Mouse (Mus musculus): ENCODE measurements around the gene Yy1. TPM values are rescaled to one million over a fixed set of nuclear protein-coding genes. Genes with fewer than 3 reads are reported as not detected.
"Not testable (repeated sequence)": the region's sequence is repeated elsewhere in the genome, so short reads cannot be mapped to it uniquely, and the experiment has no call there.

The Yy1 gene
- total RNA-seq, 2 experiments from 2014 or later = 54.0 to 69.7 TPM

DNA sequence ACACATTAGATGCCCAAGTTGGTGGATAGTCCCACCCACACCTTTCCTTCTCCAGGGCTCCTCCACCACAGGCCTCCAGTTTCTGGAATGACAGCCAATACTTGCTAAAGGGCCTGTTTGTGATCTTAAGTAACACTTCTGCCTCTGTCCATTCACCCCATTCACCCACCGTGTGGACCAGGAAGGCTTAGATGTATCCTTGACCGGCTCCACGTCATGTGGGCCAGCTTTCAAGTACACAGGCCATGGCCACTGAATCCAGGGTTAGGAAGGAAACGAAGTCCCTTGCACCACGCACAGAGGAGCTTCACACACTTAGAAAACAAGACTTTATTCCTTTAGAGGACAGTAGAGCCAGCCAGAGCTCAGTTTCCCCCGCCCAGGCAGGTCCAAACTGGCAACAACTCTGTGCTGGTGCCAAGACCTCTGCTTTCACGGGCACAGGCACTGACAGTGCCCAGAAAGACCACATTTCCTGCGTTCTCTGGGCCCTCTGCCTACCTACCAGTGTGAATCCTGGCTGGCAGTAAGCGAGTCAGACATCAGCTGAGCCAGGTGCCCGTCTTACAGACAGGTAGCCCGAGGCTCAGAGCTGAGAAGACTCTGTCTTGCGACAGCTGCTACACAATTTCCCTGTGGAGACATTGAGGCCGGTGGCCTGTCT, 32.9 kb downstream of the Yy1 start:
- ATAC-seq (replicated peaks; ENCODE audit: poor library complexity, severe bottlenecking) = no peak

DNA sequence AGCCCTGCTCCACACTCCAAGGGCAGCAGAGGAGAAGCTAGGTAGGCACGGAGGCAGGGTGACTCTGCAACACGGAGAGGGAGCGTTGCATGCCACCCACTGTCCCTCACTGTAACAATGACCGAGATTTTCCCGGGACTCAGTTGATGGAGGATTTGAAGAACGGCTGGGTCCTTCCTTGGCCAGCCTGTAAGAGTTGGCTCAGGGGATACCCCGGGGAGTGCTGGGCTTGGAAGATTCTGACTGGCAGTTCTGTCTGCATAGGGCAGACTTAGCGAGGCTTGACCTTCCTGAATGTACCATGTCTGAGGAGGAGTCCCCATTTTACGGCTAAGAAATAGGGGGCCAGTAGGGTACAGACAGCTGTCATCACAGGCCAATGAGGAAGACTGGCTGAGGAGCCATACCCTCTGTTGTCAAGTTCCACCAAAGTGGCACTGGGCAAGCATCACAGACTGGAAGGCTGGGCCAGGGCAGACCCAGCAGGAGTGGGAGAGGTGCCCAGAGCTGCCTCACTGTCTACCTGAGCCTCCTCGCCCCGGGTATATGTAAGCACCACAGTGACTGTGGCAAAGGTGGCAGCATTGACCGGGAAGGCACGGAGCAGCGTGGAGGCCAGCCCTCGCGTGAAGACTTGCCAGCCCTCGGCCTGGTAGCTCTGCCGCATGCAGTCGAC, 33.6 kb downstream of the Yy1 start:
- ATAC-seq (replicated peaks; ENCODE audit: poor library complexity, severe bottlenecking) = no peak

DNA sequence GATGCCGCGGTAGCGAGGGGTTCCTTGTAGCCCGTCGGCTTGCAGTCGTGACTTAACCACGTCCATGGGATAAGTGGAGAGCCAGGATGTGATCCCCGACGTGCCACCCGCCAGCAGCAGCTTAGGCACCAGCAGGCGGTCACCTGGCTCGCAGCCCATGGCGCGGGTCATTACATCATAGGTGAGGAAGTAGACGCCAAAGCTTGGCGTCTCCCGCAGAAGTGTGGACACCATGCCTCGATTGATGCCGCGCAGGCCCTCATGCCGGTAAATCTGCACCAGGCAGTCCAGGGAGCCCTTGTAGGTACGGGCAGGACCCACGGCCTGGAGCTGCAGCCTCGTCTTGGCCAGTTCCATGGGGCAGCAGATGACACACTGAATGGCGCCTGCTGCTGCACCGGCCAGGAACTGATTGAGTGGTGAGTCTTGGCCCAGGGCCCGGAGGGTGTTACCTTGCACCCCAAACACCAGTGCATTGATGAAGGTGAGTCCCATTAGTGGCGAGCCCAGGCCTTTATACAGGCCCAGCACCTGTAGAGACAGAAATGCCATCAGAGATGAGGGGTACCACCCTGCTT, 34.3 kb downstream of the Yy1 start:
- ATAC-seq (replicated peaks; ENCODE audit: poor library complexity, severe bottlenecking) = no peak

DNA sequence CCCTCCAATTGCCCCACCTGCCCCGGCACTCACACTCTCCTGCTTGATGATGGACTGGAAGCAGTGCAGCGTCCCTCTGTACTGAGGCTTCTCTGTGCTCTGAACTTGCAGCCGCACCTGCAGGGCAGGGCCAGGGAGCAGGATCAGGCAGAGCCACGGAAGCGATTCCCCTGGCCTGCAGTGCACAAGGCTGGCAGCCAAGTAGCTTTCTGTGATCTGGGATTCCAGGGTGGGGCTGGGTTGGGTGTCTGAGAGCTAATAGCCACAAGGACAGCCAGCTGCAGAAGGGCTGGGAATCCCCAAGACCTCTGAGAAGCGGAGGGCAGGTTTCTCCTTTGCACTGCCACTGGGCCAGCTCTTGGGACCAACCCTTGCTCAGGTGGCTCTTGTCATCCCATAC, 34.9 kb downstream of the Yy1 start:
- no peak for ATAC-seq (replicated peaks; ENCODE audit: poor library complexity, severe bottlenecking)

DNA sequence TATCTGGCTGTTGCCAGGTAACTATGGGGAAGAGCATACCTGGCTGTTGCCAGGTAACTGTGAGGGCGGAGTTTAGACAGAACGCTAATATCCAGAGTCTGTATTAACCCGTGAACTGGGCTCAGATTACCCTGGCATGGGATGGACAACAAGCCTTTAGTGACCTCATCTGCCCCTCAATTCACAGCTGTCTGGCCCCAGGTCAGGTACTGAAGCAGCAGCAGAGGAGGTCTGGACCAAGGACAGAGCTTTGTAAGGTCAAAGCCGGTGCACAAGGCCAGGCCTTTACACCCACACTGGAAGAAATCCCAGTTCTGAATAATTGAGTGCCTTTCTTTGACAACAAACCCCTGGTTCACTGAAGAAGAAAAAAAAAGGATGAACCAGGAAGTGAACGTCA, 36.9 kb downstream of the Yy1 start:
- ATAC-seq (replicated peaks; ENCODE audit: poor library complexity, severe bottlenecking) = no peak

DNA sequence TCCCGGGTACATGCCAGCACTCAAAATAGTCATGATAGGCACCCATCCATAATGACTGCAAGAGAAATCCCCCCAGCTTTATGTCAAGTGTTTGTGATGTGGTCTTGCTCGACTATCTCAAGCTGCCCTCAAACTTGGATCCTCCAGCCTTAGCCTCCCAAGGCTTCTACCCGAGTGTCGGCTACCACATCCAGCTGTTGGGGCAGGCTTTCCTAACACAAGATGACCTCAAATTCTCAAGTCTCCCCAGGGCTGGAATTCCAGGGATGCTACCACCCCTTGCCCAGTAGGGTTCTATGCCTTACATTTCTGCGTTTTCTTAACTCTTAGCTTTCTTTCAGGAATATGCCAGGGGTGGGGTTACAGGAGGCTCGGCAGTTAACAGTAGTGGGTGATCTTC, 37.6 kb downstream of the Yy1 start:
- no peak for ATAC-seq (replicated peaks; ENCODE audit: poor library complexity, severe bottlenecking)

DNA sequence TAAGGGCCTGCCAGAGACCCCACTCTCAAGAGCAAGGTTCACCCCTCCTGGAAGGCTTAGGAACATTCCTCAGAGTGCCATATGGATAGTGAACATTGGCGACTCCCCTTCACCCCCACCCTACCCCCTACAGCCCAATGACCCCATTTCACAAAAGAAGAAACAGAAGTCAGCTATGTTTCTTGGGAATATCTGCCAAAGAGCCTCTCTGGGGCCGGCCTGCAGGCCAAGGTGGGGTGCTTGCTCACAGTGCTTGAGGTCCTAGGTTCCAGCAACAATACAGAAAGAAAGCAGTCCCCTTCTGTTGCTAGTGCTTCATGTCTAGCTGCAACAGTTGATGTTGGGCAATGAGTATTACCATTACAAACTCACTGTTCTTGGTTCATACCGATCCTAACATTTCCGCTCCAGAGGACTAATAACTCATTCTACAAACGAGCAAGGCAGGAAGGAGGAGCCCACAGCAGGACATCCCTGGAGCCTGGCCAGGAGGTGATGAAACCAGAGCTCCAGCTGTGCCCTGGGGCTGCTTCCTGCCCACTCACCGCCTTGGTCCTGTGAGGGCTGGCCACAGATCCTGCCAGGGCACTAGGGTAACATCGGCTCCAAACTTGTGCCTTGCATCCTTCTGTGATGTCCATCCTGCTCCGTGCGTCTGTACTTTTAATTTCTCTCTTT, 39.3 kb downstream of the Yy1 start:
- ATAC-seq (replicated peaks; ENCODE audit: poor library complexity, severe bottlenecking) = peak; percentile 68

DNA sequence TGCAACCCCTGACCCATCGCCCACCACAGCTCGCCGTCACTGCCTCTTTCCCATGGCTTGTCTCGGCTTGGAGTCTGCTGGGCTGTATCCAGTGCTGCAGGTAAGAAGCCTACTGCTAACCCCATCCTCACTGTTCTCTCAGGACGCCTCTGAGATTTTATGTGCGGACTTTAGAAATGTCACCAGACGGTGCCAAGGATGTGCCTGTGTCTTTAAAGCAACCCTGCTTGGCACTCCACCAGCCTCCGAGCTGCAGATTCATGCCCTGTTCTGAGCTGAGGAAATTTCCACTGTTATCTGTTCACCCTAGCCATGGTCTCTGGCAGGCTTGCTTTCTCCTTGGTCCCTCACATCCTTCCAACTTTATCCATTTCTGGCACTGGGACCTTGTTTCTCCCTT, 40.1 kb downstream of the Yy1 start:
- ATAC-seq (replicated peaks; ENCODE audit: poor library complexity, severe bottlenecking) = no peak

DNA sequence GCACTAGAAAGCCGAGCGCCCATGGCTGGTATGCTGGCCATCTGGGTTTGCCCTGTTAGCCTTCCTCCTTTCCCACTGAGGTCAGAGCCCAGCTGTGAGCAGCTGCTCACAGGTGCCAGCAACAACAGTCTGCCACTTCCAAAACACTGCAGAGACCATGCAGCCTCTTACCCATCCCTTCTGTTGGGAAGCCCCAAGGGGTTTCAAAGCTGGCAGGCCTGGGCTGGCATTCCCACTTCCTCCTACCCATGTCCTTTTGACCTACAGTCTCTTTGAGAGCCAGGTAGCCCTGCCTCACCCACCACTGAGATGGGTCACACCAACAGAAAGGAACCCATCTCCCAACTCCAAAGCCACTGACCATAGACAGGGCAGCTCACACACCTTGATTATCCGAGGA, 40.6 kb downstream of the Yy1 start:
- no peak for ATAC-seq (replicated peaks; ENCODE audit: poor library complexity, severe bottlenecking)

DNA sequence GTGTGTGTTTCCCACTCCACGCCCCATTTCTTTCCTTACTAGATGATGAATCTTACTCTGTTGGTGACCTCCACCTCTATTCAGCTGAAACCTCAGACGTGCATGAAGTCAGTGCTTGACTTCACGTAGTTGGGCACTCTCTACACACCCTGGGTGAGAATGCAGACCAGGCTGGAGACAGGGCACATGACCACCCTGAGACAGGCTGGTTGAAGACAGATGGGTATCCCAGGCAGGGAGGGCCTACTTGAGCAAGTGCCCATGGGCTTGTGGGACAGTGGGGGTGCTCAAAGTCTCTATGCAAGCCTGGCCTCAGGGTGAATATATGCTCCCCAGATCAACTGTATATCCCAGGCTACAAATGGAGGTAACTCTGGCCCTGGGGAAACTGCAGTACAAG, 41.6 kb downstream of the Yy1 start:
- no peak for ATAC-seq (replicated peaks; ENCODE audit: poor library complexity, severe bottlenecking)

DNA sequence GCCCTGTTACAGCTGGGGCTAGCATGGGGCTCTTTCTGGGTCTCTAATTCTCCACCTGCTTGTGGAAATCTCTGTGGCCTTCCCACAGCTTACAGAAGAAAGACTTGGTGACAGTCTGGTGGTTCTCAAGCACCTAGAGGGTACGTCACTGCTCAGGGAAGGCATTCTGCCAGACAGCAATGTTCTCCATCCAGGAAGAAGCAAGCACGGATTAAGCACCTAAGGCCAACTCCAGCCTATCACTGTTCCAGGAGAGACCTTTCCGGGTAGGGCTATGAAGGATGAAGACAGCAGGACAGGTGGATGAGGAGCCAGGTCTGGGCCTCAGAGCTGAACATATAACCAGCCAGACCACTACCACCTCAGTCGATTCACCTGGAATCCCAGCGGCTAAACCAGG, 42.0 kb downstream of the Yy1 start:
- ATAC-seq (replicated peaks; ENCODE audit: poor library complexity, severe bottlenecking) = no peak

DNA sequence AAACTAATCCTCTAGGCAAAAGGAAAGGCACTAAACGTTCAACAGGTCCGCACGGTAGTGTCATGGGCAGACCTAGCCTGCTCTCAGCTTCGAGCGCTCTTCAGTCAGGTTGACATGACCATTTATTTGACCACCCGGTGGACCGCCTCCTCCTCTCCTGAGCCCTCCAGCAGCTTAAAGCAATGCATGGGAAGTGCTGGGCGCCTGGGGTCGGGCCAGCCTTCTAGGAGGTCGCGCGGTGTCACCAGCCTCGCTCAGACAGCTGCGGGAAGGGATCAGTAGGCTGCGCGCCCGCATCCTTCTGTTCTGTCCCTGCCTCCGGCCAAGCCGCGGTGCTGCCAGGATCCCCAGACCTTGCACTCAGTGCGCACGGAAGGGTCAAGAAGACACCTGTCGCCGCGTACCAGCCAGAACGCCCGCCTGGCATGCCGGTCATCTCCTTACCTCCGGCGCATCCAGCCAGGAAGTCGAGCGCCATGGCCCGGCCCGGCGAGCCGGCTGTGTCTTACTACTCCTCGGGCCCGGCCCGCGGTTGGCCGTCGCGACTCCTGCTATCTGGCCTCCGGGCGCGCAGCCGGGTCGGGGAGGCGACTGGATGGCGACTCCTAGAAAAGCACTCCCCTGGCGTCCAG, 42.6 kb downstream of the Yy1 start:
- ATAC-seq (replicated peaks; ENCODE audit: poor library complexity, severe bottlenecking) = no peak

DNA sequence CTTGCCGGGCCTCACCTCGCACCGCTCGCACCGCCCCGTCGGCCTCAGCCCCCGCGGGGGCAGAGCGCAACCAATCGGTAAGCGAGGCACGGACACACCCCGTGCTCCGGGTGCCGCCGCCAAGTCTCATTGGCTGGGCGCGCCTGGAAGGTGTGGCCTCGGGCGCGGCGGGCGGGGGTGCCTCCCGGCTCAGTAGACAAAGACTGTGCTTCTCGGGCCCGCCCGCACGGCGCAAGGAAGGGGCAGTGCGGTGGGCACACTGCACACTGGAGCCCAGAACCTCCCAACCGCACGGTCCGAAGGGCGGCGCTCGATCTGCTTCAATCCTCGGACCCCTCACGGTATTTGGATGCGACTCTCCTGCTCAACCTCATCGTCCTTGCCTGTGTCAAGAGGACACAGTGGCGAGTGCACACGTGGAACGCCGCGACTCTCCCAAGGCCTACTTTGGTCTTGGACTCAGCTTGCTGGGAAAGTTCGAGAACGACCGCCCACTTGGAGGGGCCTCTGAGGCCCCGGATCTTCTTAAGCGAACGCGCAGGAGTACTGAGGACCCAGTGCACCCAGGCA, 43.2 kb downstream of the Yy1 start, which contains the start of the genes Slc25a29 and Slc25a47:
Gene Slc25a29, minus strand, starts transcription at position 44 of the 570 bp plus-strand sequence.
Gene Slc25a47, plus strand, starts transcription at position 207 of the 570 bp plus-strand sequence.
- ATAC-seq (replicated peaks; ENCODE audit: poor library complexity, severe bottlenecking) = peak; percentile 76

DNA sequence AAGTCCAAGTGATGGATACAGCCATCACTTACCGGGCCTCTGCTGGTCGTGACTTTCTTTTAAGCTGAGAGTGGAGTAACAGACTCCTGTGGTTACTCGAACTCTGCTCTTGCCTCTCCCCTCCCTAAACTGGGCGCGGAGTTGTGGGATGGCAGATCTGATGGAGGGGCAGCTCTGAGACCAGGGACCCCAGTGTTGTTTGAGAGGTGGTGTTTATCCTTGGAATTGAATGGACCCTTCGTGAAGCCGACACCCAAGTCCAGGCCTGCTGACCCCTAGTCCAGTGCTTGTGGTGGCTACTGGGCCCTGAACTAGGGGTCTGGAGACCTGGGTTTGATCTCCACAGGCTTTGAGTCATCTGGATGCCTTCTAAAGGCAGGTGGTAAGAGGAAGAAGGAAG, 43.9 kb downstream of the Yy1 start:
- ATAC-seq (replicated peaks; ENCODE audit: poor library complexity, severe bottlenecking) = no peak

DNA sequence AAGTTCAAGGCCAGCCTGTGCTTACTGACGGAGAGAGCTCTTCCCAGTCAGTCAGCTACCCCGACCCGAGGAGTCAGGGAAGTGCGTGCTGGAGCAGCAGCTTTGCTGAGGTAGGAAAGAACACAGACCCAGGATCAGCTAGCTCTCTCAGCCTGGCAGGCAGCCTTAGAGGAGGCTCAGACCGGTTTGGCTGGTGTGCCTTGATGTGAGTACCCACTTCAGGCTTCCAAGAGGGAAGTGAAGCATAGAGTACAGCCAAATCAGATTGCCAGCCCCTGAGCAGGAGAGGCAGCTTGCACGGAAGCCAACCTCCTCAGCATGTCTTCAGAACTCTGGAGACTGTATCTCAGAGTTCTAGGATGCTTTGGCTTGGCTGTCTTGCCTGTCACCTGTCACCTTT, 48.4 kb downstream of the Yy1 start:
- ATAC-seq (replicated peaks; ENCODE audit: poor library complexity, severe bottlenecking) = no peak

DNA sequence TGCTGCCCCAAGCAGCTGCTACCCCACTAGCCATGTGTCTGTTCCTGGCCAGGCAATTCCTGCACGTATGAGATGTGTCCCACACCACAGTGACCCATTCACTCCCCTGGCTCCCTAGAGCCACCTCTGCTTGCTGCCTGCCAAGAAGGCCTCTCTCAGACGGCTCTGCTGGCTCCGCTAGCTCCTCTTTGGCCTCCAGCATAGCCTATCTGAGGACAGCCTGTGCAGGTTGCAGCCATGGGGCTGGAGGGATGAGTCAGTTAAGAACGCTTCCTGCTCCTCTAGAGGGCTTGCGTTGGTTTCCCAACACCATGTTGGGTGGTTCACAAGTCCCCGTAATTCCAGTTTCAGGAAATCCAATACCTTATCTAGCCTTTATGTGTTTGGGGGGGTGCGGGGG, 49.9 kb downstream of the Yy1 start:
- peak; percentile 60 for ATAC-seq (replicated peaks; ENCODE audit: poor library complexity, severe bottlenecking)

DNA sequence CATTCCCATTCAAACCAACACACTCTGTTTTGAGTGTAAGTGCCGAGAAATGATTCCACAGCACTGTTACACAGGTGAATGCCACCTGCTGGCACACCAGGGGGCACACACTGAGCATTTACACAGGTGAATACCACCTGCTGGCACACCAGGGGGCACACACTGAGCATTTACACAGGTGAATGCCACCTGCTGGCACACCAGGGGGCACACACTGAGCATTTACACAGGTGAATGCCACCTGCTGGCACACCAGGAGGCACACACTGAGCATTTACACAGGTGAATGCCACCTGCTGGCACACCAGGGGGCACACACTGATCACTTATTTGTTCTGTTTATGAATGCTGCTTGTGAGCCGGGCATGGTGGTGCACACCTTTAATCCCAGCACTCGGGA, 55.3 kb downstream of the Yy1 start:
- ATAC-seq (replicated peaks; ENCODE audit: poor library complexity, severe bottlenecking) = not testable (repeated sequence)

DNA sequence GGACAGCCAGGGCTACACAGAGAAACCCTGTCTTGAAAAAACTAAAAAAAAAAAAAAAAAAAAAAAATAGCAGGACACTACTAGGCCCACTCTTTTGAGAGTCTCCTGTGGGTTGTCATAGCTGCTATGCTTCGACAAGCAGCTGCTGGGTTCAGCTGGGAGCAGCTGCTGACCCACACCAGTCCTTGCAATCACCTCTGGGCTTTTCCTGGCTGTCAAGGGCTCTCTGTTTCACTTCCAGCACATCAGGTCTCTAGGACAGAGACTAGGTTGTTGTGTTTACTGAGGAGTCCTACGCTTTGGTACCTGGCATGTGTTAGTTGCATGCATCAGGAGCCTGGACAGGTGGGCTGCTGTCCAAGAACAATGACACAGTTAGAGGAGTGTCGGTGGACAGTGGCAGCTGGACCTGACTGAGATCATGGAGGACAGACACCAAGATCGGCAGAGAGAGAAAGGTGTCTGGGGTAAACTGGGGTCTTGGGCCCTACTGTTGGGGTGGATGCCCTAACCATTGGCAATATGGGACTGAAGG, 56.8 kb downstream of the Yy1 start:
- ATAC-seq (replicated peaks; ENCODE audit: poor library complexity, severe bottlenecking) = no peak

DNA sequence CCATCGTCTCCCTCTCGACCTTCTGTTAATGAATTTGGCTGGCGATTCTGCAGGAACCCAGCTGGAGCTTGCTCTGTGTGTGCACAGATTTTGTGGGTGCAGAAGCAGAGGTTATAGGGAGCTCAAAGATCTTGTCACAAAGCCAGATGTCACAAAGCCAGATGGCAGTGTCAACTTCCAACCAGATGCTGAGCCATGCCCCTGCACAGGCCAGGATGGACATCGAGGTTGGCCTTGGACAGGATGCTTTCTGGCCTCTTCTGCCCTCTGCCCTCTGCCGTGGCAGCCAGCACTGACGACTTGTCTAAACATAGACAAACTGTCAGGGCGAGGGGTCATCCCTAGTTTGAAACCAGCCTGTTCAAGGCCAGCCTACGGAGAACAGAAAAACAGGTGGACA, 57.4 kb downstream of the Yy1 start:
- no peak for ATAC-seq (replicated peaks; ENCODE audit: poor library complexity, severe bottlenecking)

DNA sequence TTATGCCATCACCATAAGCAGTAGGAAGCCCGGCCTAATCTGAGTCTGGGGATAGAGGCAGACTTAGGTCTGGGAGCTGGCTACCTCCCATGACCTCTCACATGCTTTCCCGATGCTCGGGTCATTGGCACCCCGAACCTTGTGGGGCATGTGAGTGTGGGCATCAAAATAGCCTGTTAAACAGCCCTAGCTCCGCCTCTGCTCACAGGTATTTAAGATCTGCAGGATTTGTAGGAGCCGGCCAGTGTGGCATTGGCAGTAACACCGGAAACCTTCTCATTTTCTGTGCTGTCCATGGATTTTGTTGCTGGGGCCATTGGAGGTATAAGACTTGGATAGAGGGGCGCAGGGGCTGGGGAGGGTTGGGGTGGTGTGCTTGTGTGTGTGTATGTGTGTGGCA, 58.1 kb downstream of the Yy1 start:
- ATAC-seq (replicated peaks; ENCODE audit: poor library complexity, severe bottlenecking) = no peak
